Mouse (Mus musculus) MEL (cell line): Measurements from ENCODE around the gene E2f2. TPM values are rescaled to one million over a fixed set of nuclear protein-coding genes. Genes with fewer than 3 reads are reported as not detected.

Experiments used
- DNase-seq: peaks from one replicate; pipeline ENCODE4 v3.0.0; 2011; ENCODE audit warnings: low read depth, low spot score
- H3K27ac ChIP-seq: 2 replicates; pipeline ENCODE4 v1.5.1; 2012; ENCODE audit warnings: low read depth, mild to moderate bottlenecking, control low read depth, low read length, moderate library complexity; ENCODE audit not compliant: control insufficient read depth
- H3K27me3 ChIP-seq, 2 experiments: fragments of 150-350 bp in 1 of 2; sonication (generic) in 1 of 2; 2 replicates each; pipeline ENCODE4 v1.6.1; 2012; ENCODE audit warnings: low read length in 2 of 2, mild to moderate bottlenecking in 2 of 2, improper control_type of control experiment in 1 of 2, moderate library complexity in 1 of 2; ENCODE audit not compliant: insufficient read depth in 2 of 2, control insufficient read depth in 1 of 2
- H3K36me3 ChIP-seq, 2 experiments: 2 replicates each; pipeline ENCODE4 v1.6.1; 2012 to 2014; ENCODE audit warnings: low read length in 2 of 2, improper control_type of control experiment in 1 of 2, inconsistent platforms in 1 of 2, mild to moderate bottlenecking in 1 of 2; ENCODE audit not compliant: insufficient read depth in 2 of 2, control insufficient read depth in 1 of 2
- H3K4me1 ChIP-seq, 2 experiments: fragments of 150-350 bp in 1 of 2; sonication (generic) in 1 of 2; 2 replicates each; pipeline ENCODE4 v1.6.1; 2012; ENCODE audit warnings: low read length in 2 of 2, improper control_type of control experiment in 1 of 2, mild to moderate bottlenecking in 1 of 2; ENCODE audit not compliant: insufficient read depth in 2 of 2, control insufficient read depth in 1 of 2
- H3K4me3 ChIP-seq, 2 experiments: fragments of 150-350 bp in 1 of 2; sonication (generic) in 1 of 2; 2 replicates each; pipeline ENCODE4 v1.5.1; 2012; ENCODE audit warnings: low read depth in 2 of 2, low read length in 2 of 2, mild to moderate bottlenecking in 2 of 2, moderate library complexity in 2 of 2, control low read depth in 1 of 2, improper control_type of control experiment in 1 of 2; ENCODE audit not compliant: control insufficient read depth in 1 of 2, insufficient read depth in 1 of 2
- H3K79me2 ChIP-seq: 2 replicates; pipeline ENCODE4 v1.6.1; 2012; ENCODE audit warnings: mild to moderate bottlenecking, low read length, moderate library complexity; ENCODE audit not compliant: control insufficient read depth, poor library complexity, insufficient read depth
- H3K9ac ChIP-seq: 2 replicates; pipeline ENCODE4 v1.6.1; 2012; ENCODE audit warnings: low read depth, mild to moderate bottlenecking, control low read depth, low read length, moderate library complexity; ENCODE audit not compliant: control insufficient read depth, poor library complexity, severe bottlenecking
- H3K9me3 ChIP-seq: fragments of 150-350 bp; sonication (generic); replicated peaks from 2 replicates; pipeline ENCODE4 v1.6.1; 2012; ENCODE audit warnings: mild to moderate bottlenecking, low read length, improper control_type of control experiment, moderate library complexity; ENCODE audit not compliant: insufficient read depth
- BHLHE40 ChIP-seq: IDR thresholded peaks from 2 replicates; pipeline ENCODE4 v1.6.1; 2012; ENCODE audit warnings: low read depth, mild to moderate bottlenecking, inconsistent platforms, low read length, improper control_type of control experiment, borderline replicate concordance
- CHD1 ChIP-seq: IDR thresholded peaks from 2 replicates; pipeline ENCODE4 v1.6.1; 2012; ENCODE audit warnings: low read depth, mild to moderate bottlenecking, inconsistent platforms, low read length, improper control_type of control experiment
- CTCF ChIP-seq, 3 experiments: IDR thresholded peaks in 2 of 3; conservative IDR thresholded peaks in 1 of 3; 2 replicates each; pipeline ENCODE4 v1.5.1; 2011 to 2012; ENCODE audit warnings: low read length in 3 of 3, low read depth in 2 of 3, mild to moderate bottlenecking in 2 of 3, improper control_type of control experiment in 1 of 3, inconsistent platforms in 1 of 3, mixed read lengths in 1 of 3, moderate library complexity in 1 of 3; ENCODE audit not compliant: control insufficient read depth in 1 of 3, insufficient read depth in 1 of 3, poor library complexity in 1 of 3, severe bottlenecking in 1 of 3
- ELF1 ChIP-seq: IDR thresholded peaks from 2 replicates; pipeline ENCODE4 v1.6.1; 2014; ENCODE audit warnings: low read depth, mild to moderate bottlenecking, inconsistent platforms, low read length, improper control_type of control experiment, moderate library complexity
- EP300 ChIP-seq, 2 experiments: IDR thresholded peaks; 2 replicates each; pipeline ENCODE4 v1.6.1; 2011; ENCODE audit warnings: improper control_type of control experiment in 2 of 2, low read length in 2 of 2, low read depth in 1 of 2, mild to moderate bottlenecking in 1 of 2
- ETS1 ChIP-seq: IDR thresholded peaks from 2 replicates; pipeline ENCODE4 v1.6.1; 2012; ENCODE audit warnings: low read depth, mild to moderate bottlenecking, inconsistent platforms, low read length, improper control_type of control experiment, moderate library complexity
- GABPA ChIP-seq: IDR thresholded peaks from 2 replicates; pipeline ENCODE4 v1.6.1; 2012; ENCODE audit warnings: low read depth, mild to moderate bottlenecking, inconsistent platforms, low read length, improper control_type of control experiment, moderate library complexity
- HCFC1 ChIP-seq: IDR thresholded peaks from 2 replicates; pipeline ENCODE4 v1.6.1; 2012; ENCODE audit warnings: low read depth, mild to moderate bottlenecking, inconsistent platforms, low read length, improper control_type of control experiment, moderate library complexity
- JUND ChIP-seq: IDR thresholded peaks from 2 replicates; pipeline ENCODE4 v1.6.1; 2011; ENCODE audit warnings: low read depth, mild to moderate bottlenecking, improper control_type of control experiment, low read length
- KAT2A ChIP-seq: conservative IDR thresholded peaks from 2 replicates; pipeline ENCODE4 v1.6.1; 2012; ENCODE audit warnings: low read depth, low read length, improper control_type of control experiment, inconsistent platforms
- MAFK ChIP-seq: IDR thresholded peaks from 2 replicates; pipeline ENCODE4 v1.6.1; 2011; ENCODE audit warnings: low read depth, mild to moderate bottlenecking, low read length, improper control_type of control experiment, borderline replicate concordance
- MAX ChIP-seq: IDR thresholded peaks from 2 replicates; pipeline ENCODE4 v1.6.1; 2011; ENCODE audit warnings: low read length, improper control_type of control experiment
- MEF2A ChIP-seq: IDR thresholded peaks from 2 replicates; pipeline ENCODE4 v1.6.1; 2014; ENCODE audit warnings: low read depth, mild to moderate bottlenecking, inconsistent platforms, low read length, improper control_type of control experiment; ENCODE audit not compliant: poor library complexity, insufficient replicate concordance, severe bottlenecking; ENCODE audit errors: extremely low read depth
- POLR2A ChIP-seq, 2 experiments: IDR thresholded peaks; 2 replicates each; pipeline ENCODE4 v1.6.1; 2011 to 2012; ENCODE audit warnings: low read length in 2 of 2, mild to moderate bottlenecking in 2 of 2, control low read depth in 1 of 2, improper control_type of control experiment in 1 of 2, low read depth in 1 of 2, moderate library complexity in 1 of 2; ENCODE audit not compliant: control insufficient read depth in 1 of 2, insufficient read depth in 1 of 2, poor library complexity in 1 of 2
- POLR2AphosphoS2 ChIP-seq: IDR thresholded peaks from 2 replicates; pipeline ENCODE4 v1.6.1; 2011; ENCODE audit warnings: low read length, improper control_type of control experiment
- RAD21 ChIP-seq: IDR thresholded peaks from 2 replicates; pipeline ENCODE4 v1.6.1; 2011; ENCODE audit warnings: mild to moderate bottlenecking, low read depth, low read length, improper control_type of control experiment
- RCOR1 ChIP-seq: IDR thresholded peaks from 2 replicates; pipeline ENCODE4 v1.6.1; 2012; ENCODE audit warnings: low read depth, mild to moderate bottlenecking, inconsistent platforms, low read length, improper control_type of control experiment
- SIN3A ChIP-seq: IDR thresholded peaks from 2 replicates; pipeline ENCODE4 v1.6.1; 2012; ENCODE audit warnings: low read length, improper control_type of control experiment, inconsistent platforms
- SMC3 ChIP-seq: IDR thresholded peaks from 2 replicates; pipeline ENCODE4 v1.6.1; 2011; ENCODE audit warnings: low read depth, low read length, improper control_type of control experiment
- TCF12 ChIP-seq: IDR thresholded peaks from 2 replicates; pipeline ENCODE4 v1.6.1; 2014; ENCODE audit warnings: low read depth, mild to moderate bottlenecking, inconsistent platforms, low read length, improper control_type of control experiment, moderate library complexity
- UBTF ChIP-seq: IDR thresholded peaks from 2 replicates; pipeline ENCODE4 v1.6.1; 2012; ENCODE audit warnings: low read depth, mild to moderate bottlenecking, inconsistent platforms, low read length, improper control_type of control experiment, moderate library complexity, borderline replicate concordance; ENCODE audit not compliant: insufficient read depth
- USF1 ChIP-seq: IDR thresholded peaks from 2 replicates; pipeline ENCODE4 v1.6.1; 2014; ENCODE audit warnings: low read depth, mild to moderate bottlenecking, inconsistent platforms, low read length, improper control_type of control experiment, moderate library complexity
- ZC3H11A ChIP-seq: IDR thresholded peaks from 2 replicates; pipeline ENCODE4 v1.6.1; 2012; ENCODE audit warnings: low read depth, mild to moderate bottlenecking, inconsistent platforms, low read length, improper control_type of control experiment
- polyA plus RNA-seq, 2 experiments: library from polyadenylated mRNA; stranded (reverse) in 1 of 2; unstranded in 1 of 2; fragments of >175 nt in 1 of 2; fragments of >200 nt in 1 of 2; gene quantifications; 2 replicates each; pipeline versions ENCODE4 v1.2.1 to v1.2.4; 2012; ENCODE audit warnings: low replicate concordance in 2 of 2, low read depth in 1 of 2; ENCODE audit not compliant: insufficient read length in 2 of 2, insufficient read depth in 1 of 2, missing spikeins in 1 of 2
- total RNA-seq: library from RNA; depleted of rRNA; stranded (reverse); fragments of 300-350 nt; gene quantifications from 2 replicates; pipeline ENCODE4 v1.2.3, GENCODE M21; 2012

The E2f2 gene
- total and polyA plus RNA-seq, 3 experiments = 11.2 to 25.4 TPM; not detected in 1

GRCm38 (mm10) chr4:136154462-136154861, 17.7 kb upstream of the E2f2 start:
- Histone ChIP-seq H3K27ac (no peak overlapping the region), H3K27me3 (peaks cover 3 to 4% of the 10 kb centered on the region in 2 experiments; a peak in 3 of 4 replicates), H3K4me3 (no peak overlapping the region), H3K36me3 (no peaks in the 10 kb centered on the region), H3K9me3 (no peaks in the 10 kb centered on the region), H3K79me2 (no peaks in the 10 kb centered on the region), H3K4me1 (no peaks in the 10 kb centered on the region), H3K9ac (no peak overlapping the region)
- TF ChIP-seq HCFC1 (no peak), JUND (no peak), MAFK (no peak), RCOR1 (no peak), CHD1 (no peak), BHLHE40 (no peak)
- no peak for DNase-seq

GRCm38 (mm10) chr4:136158498-136158897, 13.7 kb upstream of the E2f2 start:
- H3K27ac ChIP-seq = no peak overlapping the region
- peaks cover 0 to 4% of the 10 kb centered on the region in 2 experiments; a peak in 1 of 4 replicates for H3K4me1 ChIP-seq
- DNase-seq = peak; percentile 44
- no peak overlapping the region for H3K4me3 ChIP-seq
- no peaks in the 10 kb centered on the region for H3K9me3 ChIP-seq
- no peak for TF ChIP-seq ELF1
- TF ChIP-seq SMC3 = peak; percentile 55
- peak; percentile 29 to 56 (median 52) for TF ChIP-seq CTCF (IDR thresholded peaks at IDR 0.05 in 2 of 3, conservative IDR thresholded peaks at IDR 0.05 in 1 of 3; ENCODE audit: control insufficient read depth in 1 of 3, insufficient read depth in 1 of 3, low read depth in 2 of 3, low read length in 3 of 3, poor library complexity in 1 of 3, severe bottlenecking in 1 of 3)
- no peaks in the 10 kb centered on the region for H3K79me2 ChIP-seq
- H3K36me3 ChIP-seq = no peaks in the 10 kb centered on the region
- no peak overlapping the region for H3K9ac ChIP-seq
- peaks cover 3% of the 10 kb centered on the region in 2 experiments; a peak in 3 of 4 replicates for H3K27me3 ChIP-seq

- H3K27me3 ChIP-seq = peaks cover 3% of the 10 kb centered on the region in 2 experiments; a peak in 3 of 4 replicates
- no peak overlapping the region for H3K27ac ChIP-seq
- H3K36me3 ChIP-seq = no peaks in the 10 kb centered on the region
- peak; percentile 88 for DNase-seq
- H3K4me1 ChIP-seq = peaks cover 0 to 4% of the 10 kb centered on the region in 2 experiments; a peak in 1 of 4 replicates
- no peaks in the 10 kb centered on the region for H3K9me3 ChIP-seq
- H3K79me2 ChIP-seq = no peaks in the 10 kb centered on the region
- peak overlapping the region; percentile 59 for H3K9ac ChIP-seq
- H3K4me3 ChIP-seq = peak overlapping the region; percentile 30 to 42; a peak in 3 of 4 replicates
- TF ChIP-seq BHLHE40 (no peak), GABPA (no peak), KAT2A (no peak), SIN3A (peak; percentile 58; the same call in 1 of the 2 replicates), MAX (no peak), HCFC1 (0 out of 2 replicates have a peak, but pooled peaks have one; percentile 52), TCF12 (no peak), USF1 (0 out of 2 replicates have a peak, but pooled peaks have one; percentile 34), ETS1 (no peak), UBTF (no peak), CTCF (IDR thresholded peaks at IDR 0.05 in 2 of 3, conservative IDR thresholded peaks at IDR 0.05 in 1 of 3; ENCODE audit: control insufficient read depth in 1 of 3, insufficient read depth in 1 of 3, low read depth in 2 of 3, low read length in 3 of 3, poor library complexity in 1 of 3, severe bottlenecking in 1 of 3) (peak in 2 of 3 experiments; percentile 94 to 98), SMC3 (peak; percentile 89), POLR2AphosphoS2 (no peak), POLR2A (IDR thresholded peaks at IDR 0.05; ENCODE audit: control insufficient read depth in 1 of 2, insufficient read depth in 1 of 2, low read depth in 1 of 2, low read length in 2 of 2, poor library complexity in 1 of 2) (no peak), EP300 (IDR thresholded peaks at IDR 0.05; ENCODE audit: low read depth in 1 of 2, low read length in 2 of 2) (no peak), ZC3H11A (peak; percentile 81), RAD21 (peak; percentile 91), RCOR1 (no peak), MEF2A (no peak), ELF1 (peak; percentile 75)
Measured at GRCm38 (mm10) chr4:136159802-136160397, 12.3 kb upstream of the E2f2 start.
